Mouse (Mus musculus) right cerebral cortex, adult 2 months (tissue): ENCODE results near the gene Dclk1.
A peak's percentile ranks its signal among the peaks of the same experiment; 100 is the strongest.
"Not testable (repeated sequence)": the region's sequence is repeated elsewhere in the genome, so short reads cannot be mapped to it uniquely, and the experiment has no call there.

Experiments
- DNase-seq, 2 experiments: peaks; one replicate each; pipeline ENCODE4 v3.0.0; 2021 to 2022; ENCODE audit warnings: low spot score in 2 of 2

Gene Dclk1

DNA sequence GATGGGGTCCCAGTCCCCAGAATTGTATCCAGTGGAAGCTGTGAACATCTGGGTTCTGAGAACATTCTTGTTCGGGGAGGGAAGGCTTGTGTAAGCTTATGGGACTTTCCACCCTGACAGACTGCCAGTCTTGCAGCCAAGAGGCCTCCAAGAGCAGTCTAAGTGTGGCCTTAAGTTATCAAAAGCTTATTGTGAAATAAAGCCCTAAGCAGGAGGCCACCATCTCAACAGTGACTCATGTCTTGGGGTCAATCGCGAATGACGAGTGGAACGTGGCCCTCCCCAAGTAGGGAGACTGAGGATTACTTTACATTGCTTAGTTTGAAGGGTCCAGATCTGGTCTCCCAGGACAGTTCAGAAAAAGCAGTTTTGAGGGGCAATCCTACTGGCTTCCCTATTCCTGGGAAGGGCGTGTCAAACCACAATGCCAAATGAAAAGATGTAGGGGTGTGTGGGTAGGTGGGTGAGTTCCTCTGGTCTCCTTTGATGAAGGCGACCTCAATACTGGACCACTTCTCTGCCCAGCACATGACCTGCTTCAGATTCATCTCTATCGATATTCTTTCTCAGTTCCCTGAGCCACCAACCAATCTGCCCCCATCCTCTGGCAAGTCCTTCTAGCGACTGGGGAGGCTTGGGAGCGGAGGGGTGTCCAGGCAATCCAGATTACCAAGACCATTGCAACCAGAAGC lies at the start of gene Dclk1:
Gene Dclk1, plus strand, starts transcription at position 635 of the 692 bp plus-strand sequence.
- DNase-seq, result no peak

GRCm38 (mm10) chr3:55193351-55193750 lies 48.8 kb upstream of the Dclk1 start:
- DNase-seq, result no peak

DNA sequence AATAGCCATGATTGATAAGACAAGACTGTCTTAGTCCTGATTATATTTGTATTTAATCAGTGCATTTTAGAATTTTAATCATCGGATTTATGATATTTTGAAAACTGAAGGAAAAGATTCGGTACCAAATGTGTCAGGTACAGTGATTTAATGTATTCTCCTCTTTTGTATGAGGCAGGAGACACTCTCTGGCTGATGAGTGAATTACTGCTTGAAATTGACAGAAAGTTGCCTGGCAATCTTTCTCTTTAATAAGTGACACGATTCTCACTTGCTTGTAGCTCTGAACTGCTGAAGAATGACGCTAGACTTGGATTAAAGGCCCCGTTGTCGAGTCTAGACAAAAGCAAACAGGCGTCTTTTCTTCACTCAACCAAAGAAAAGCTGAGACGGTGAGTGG lies 47.4 kb upstream of the Dclk1 start:
- DNase-seq, result no peak

DNA sequence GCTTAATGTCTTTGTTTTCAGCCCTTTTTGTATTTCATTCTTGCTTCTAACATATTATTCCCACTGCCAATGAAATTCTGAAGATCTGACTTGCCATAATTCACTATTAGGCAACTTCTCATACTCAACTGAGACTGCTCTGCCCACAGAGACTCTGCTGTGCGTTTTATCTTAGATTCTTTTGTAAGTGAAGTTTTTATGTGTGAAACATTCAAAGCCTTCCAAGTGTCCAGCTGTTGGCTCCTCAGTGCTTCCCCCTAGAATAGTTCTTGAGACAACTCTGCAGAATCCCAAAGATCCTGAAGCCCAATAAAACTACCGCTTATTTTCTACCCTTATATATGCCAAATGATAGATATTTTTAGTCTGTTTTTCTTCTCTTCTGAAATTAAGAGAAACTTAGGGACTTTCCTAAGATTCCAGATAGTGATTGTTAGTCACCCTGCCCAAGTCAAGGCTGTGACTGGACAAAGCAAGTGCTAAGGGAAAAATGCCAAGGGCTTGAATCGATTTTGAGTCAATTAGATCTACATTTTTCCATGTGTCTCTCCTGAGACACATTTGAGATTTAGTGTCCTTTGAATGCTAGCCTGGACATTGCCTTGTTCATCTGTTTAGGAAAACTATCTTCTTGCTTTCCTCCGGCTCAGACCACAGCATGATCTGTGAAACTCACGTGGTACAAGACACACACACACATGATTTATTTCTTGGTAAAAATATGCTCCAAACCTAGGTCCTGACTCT lies 46.4 kb upstream of the Dclk1 start:
- no peak for DNase-seq

GRCm38 (mm10) chr3:55196328-55196710 lies 45.8 kb upstream of the Dclk1 start:
- DNase-seq, result no peak

DNA sequence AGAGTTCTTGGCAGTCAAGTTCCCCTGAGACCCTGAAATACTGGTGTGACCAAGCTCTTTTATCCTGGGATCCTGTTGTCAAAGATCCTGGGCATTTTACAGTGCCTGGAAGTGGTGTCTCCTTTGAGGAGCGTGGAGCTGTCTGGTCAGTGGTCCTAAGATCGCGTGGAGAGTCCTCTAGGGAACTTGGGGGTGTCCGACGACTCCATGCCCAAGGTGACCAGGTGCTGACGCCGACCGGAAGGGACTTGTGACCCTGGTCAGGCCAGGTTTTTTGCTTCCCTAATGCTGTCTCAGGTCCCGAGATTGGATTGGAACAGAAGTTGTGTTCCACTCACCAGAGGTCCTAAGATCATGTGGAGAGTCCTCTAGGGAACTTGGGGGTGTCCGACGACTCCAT lies 38.5 kb upstream of the Dclk1 start:
- DNase-seq, result not testable (repeated sequence)

- DNase-seq, result no peak
Observed at GRCm38 (mm10) chr3:55206413-55206812, 35.8 kb upstream of the Dclk1 start.

GRCm38 (mm10) chr3:55207665-55208064 lies 34.5 kb upstream of the Dclk1 start:
- DNase-seq, result no peak

DNA sequence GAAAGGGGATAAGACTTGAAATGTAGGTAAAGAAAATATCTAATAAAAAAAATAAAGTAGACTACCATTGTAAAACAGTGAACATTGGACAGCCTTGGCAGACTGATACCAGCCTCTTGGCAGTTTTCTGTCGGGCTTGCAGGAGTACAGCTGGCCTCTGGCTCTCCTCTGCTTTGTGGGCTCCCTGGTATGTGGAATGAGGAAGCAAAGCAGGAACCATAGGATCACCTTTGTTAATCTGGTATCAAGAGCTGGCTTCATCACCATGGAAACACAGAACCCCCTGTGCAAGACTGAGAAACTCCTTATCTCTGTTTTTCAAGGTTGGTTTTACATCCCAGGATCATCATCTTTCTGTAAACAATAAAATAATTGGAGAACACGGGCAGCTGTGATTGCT lies 29.9 kb upstream of the Dclk1 start:
- DNase-seq, result no peak

GRCm38 (mm10) chr3:55213785-55214184 lies 28.4 kb upstream of the Dclk1 start:
- DNase-seq, result no peak

- no peak for DNase-seq
Observed at GRCm38 (mm10) chr3:55214413-55214812, 27.8 kb upstream of the Dclk1 start.

DNA sequence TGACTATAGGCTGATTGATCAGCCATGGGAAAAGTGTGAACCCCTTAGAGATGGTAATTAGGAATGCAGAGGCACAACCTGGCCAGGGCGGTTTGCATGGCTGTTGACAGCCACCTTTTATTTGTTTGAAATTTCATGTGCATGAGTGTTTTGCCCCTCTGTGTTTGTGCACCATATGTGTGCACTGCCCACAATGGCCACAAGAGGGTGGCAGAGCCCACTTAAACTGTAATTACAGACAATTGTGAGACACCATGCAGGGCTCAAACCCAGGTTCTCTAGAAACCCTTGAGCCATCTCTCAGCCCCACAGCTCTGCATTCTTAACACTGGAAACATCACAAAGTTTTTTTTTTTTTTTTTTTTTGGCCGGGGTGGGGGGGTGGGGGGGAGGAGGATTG lies 19.7 kb upstream of the Dclk1 start:
- DNase-seq, result no peak

- no peak for DNase-seq
Observed at GRCm38 (mm10) chr3:55223862-55224261, 18.3 kb upstream of the Dclk1 start.

- peak; percentile 26 to 37 for DNase-seq
Observed at GRCm38 (mm10) chr3:55226501-55227213, 15.5 kb upstream of the Dclk1 start.

DNA sequence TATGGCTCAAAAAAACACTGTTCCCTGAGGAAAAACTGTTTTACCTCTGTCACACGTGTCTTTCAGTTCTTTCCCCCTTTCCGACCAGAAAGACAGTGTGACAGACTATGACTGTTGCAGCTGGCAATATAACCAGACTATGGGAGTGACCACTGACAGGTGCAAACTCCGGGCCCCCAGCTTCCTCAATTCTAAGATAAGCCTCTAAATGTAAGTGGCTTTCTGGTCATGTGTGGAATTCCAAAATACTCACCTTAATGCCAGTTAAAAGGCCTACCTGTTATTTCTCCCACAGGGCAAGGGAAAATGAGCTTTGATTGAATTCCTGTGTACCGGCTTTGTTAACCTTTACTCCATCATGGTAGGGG lies 15.0 kb upstream of the Dclk1 start:
- DNase-seq, result no peak

- peak; percentile 85 to 90 for DNase-seq
Observed at GRCm38 (mm10) chr3:55242422-55243055, 375 bp downstream of the Dclk1 start.

DNA sequence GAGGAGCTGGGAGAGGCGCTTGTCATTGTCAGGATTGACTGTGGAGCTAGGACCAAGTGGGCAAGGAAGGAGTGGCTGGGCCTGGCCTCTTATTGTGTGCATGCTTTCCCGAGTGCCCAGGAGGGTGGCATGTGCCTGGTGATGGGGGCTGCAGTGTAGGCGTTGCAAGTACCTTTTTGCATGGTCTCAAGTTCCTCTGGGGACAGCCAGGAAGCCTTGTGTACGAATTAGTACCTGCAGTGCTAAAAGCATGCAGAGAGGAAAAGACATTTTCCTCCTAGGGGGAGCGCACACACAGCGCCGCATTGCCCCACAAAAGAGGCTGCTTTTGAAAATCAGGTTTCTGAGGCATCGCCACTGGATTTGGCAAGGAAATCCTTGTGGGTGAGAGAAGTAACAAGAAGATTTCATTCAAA lies 900 bp downstream of the Dclk1 start:
- DNase-seq, result peak; percentile 53 to 66

- DNase-seq, result peak in 1 of 2 experiments; percentile 59
Observed at GRCm38 (mm10) chr3:55244087-55244486, 1.9 kb downstream of the Dclk1 start.

DNA sequence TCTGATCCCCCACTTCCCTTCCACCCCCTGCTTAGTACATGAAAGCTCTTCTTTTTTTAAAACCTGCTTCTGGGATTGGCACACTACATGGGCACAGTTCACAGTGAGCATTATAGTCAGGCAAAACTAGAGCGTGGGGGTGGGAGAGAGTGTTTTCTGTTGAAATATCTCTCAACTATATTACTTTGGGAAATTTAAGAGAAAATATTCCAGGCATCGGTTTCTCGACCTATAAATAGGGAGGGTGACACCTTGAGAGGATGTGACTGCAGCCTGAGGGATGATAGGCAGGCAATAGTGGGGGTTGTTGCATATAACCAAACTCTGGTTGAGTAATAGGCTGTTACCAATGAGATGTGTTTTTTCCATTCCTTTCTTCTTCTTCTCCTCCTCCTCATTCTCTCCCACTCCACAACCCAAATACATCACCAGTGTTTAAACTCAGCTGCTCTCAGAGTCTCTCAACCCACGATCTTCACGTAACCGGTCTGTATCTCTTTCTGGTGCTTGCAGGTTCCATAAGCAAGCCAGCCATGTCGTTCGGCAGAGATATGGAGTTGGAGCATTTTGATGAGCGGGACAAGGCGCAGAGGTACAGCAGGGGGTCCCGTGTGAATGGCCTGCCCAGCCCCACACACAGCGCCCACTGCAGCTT lies 4.6 kb downstream of the Dclk1 start:
- DNase-seq, result peak; percentile 62

- no peak for DNase-seq
Observed at GRCm38 (mm10) chr3:55248048-55248447, 5.9 kb downstream of the Dclk1 start.

DNA sequence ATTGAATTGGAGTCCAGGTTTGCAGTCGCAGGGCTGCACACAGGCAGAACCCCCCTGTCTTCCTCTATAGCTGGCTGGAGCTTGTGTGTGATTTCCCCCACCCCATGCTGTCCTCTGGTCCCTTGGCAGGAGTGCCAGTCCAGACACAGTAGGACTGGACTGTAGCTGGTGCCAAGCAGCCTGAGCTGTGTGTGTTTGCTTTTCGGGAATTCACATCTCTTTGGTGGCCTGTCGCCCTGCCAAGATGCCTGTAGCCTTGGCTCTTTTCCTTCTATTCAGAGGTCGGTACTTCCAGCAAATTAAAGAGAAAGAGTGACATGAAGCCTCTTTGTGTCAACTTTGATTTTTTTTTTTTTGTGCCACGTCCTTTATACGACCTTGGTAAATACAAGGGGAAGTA lies 6.3 kb downstream of the Dclk1 start:
- DNase-seq, result no peak

- no peak for DNase-seq
Observed at GRCm38 (mm10) chr3:55250631-55251030, 8.5 kb downstream of the Dclk1 start.
